Mouse (Mus musculus): ENCODE measurements around the gene Tmx2. TPM values are rescaled to one million over a fixed set of nuclear protein-coding genes. Genes with fewer than 3 reads are reported as not detected.

Gene Tmx2
- polyA plus RNA-seq, 2 experiments: 66.0 to 93.0 TPM

DNA sequence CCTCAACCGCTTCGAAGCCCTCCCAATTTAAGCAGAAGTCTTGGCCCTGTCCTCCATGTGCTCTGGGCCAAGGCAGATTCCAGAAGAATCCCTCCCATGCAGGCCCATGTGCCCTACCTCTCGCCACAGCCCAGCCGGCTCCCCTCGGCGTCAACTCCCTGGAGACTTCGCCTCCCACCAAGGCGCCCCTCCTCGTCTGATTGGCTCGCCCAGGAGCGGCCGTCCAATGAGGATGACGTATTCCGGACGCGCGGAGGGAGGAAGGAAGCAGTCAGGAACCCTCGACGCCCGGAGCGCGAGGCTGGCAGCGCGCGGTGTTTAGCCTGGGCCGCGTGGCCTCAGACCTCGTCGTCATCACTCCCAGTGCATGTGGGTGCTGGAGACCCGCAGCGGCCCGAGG is 20.1 kb downstream of the Tmx2 start, which contains the start of gene Btbd18:
Btbd18 (plus strand) TSS at position 274 of the 400 bp plus-strand sequence.
- TF ChIP-seq POLR2A (IDR thresholded peaks at IDR 0.05; ENCODE audit: borderline replicate concordance, extremely low read depth, insufficient read depth, insufficient read length): no peak
- ATAC-seq (ENCODE audit: low FRiP score, low read depth) (no peak), DNase-seq (ENCODE audit: low spot score) (no peak)
- Histone ChIP-seq H3K9me3 (ENCODE audit: control insufficient read depth, low read length) (no peaks in the 10 kb centered on the region), H3K36me3 (ENCODE audit: control insufficient read depth, insufficient read depth, low read length) (no peaks in the 10 kb centered on the region), H3K4me3 (replicated peaks; ENCODE audit: low read length) (no peak within 1 kb of the TSS), H3K27ac (replicated peaks; ENCODE audit: low read depth, low read length) (no peak within 1 kb of the TSS), H3K9ac (ENCODE audit: low read depth, low read length, severe bottlenecking) (no peak within 1 kb of the TSS), H3K27me3 (ENCODE audit: control insufficient read depth, insufficient read depth, low read length) (no peaks in the 10 kb centered on the region), H3K4me2 (replicated peaks; ENCODE audit: low read depth, low read length, severe bottlenecking) (no peak within 1 kb of the TSS), H3K4me1 (ENCODE audit: control insufficient read depth, insufficient read depth, low read length) (no peaks in the 10 kb centered on the region)
- WGBS: 95% methylated on average over 32 of the region's 32 CpGs

DNA sequence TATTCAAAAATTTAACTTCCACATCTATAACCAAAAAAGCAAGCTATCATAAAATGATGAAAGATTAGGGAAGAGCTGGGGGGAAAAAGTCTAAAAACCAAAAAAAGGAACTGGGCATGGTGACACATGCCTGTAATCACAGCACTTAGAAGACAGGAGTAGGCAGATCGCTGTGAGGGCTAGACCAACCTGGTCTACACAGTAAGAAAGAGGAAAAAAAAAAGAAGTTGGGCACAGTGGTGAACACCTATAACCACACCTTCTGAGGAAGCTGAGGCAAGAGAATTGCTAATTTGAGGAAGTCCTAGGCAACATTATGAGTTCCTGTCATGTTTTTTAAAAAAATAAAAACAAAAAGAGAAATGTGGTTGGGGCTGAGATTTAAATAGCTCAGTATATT is 23.1 kb downstream of the Tmx2 start:
- Histone ChIP-seq H3K4me1 (ENCODE audit: control insufficient read depth, insufficient read depth, low read length) (no peaks in the 10 kb centered on the region), H3K4me2 (replicated peaks; ENCODE audit: low read depth, low read length, severe bottlenecking) (no peak overlapping the region), H3K36me3 (ENCODE audit: control insufficient read depth, insufficient read depth, low read length) (no peaks in the 10 kb centered on the region), H3K9ac (ENCODE audit: low read depth, low read length, severe bottlenecking) (no peak overlapping the region), H3K9me3 (ENCODE audit: control insufficient read depth, low read length) (no peaks in the 10 kb centered on the region), H3K27ac (replicated peaks; ENCODE audit: low read depth, low read length) (no peak overlapping the region), H3K4me3 (replicated peaks; ENCODE audit: low read length) (no peak overlapping the region), H3K27me3 (ENCODE audit: control insufficient read depth, insufficient read depth, low read length) (no peaks in the 10 kb centered on the region)
- DNase-seq (ENCODE audit: low spot score) (no peak), ATAC-seq (ENCODE audit: low FRiP score, low read depth) (no peak)
- TF ChIP-seq POLR2A (IDR thresholded peaks at IDR 0.05; ENCODE audit: borderline replicate concordance, extremely low read depth, insufficient read depth, insufficient read length): no peak
- WGBS: 61% methylated on average over 1 of the region's 1 CpGs

DNA sequence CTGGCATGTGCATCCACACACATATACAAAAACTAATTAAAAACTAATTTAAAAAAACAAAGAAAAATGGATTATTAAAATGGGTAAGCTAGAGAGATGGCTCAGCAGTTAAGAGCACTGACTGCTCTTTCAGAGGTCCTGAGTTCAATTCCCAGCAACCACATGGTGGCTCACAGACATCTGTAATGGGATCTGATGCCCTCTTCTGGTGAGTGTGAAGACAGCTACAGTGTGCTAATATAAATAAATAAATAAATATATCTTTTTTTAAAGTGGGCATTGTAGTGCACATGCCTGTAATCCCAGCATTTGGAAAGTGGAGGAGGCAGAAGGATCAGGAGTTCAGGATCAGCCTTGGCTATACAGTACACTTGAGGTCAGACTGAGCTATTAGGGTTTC is 25.6 kb downstream of the Tmx2 start:
- Histone ChIP-seq H3K4me3 (replicated peaks; ENCODE audit: low read length) (no peak overlapping the region), H3K9ac (ENCODE audit: low read depth, low read length, severe bottlenecking) (no peak overlapping the region), H3K4me2 (replicated peaks; ENCODE audit: low read depth, low read length, severe bottlenecking) (no peak overlapping the region), H3K27me3 (ENCODE audit: control insufficient read depth, insufficient read depth, low read length) (no peaks in the 10 kb centered on the region), H3K27ac (replicated peaks; ENCODE audit: low read depth, low read length) (no peak overlapping the region), H3K4me1 (ENCODE audit: control insufficient read depth, insufficient read depth, low read length) (no peaks in the 10 kb centered on the region), H3K36me3 (ENCODE audit: control insufficient read depth, insufficient read depth, low read length) (no peaks in the 10 kb centered on the region), H3K9me3 (ENCODE audit: control insufficient read depth, low read length) (no peaks in the 10 kb centered on the region)
- no peak for TF ChIP-seq POLR2A (IDR thresholded peaks at IDR 0.05; ENCODE audit: borderline replicate concordance, extremely low read depth, insufficient read depth, insufficient read length)
- ATAC-seq (ENCODE audit: low FRiP score, low read depth) (no peak), DNase-seq (ENCODE audit: low spot score) (no peak)

DNA sequence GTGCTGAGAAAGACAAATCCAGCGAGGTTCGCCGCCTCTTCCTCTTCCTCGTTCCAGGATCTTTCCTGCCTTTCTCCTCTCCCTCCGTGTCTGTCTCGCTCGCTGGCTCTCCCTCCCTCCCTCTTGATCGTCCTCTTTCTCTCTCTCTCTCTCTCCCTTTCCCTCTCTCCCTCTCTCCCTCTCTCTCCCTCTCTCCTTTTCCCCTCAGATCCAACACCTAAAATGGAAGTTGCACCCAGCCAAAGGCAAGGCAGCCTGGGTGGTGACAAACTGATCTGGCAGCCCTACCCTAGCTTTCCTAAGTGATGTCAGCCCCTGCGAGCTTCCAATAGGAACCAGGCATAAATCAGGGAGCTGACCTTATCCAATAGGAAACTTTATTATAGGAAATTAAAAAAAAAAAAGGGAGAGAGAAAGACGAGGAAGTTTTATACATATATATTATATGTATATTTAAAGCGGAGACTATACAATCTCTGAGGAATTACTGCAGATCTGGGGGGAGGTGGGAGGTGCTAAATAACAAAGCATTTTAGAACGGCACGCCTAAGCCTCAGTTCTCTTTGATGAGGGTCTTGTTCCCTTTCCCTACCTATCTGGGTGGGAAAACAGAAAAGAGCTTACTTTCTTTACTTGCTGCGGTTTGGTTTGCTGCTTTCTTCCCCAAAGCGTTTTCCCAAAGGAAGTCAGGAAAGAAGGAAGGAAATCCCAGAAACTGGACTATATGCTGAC is 28.3 kb downstream of the Tmx2 start, which contains the start of gene Ctnnd1:
Ctnnd1 (minus strand) TSS at position 302 of the 732 bp plus-strand sequence.
- 0% methylated on average over 15 of the region's 15 CpGs for WGBS
- H3K4me3 ChIP-seq (replicated peaks; ENCODE audit: low read length): peak within 1 kb of the TSS; percentile 66
- H3K4me2 ChIP-seq (replicated peaks; ENCODE audit: low read depth, low read length, severe bottlenecking): peak within 1 kb of the TSS; percentile 54
- H3K9ac ChIP-seq (ENCODE audit: low read depth, low read length, severe bottlenecking): peak within 1 kb of the TSS; percentile 89
- H3K27ac ChIP-seq (replicated peaks; ENCODE audit: low read depth, low read length): peak within 1 kb of the TSS; percentile 94
- H3K36me3 ChIP-seq (ENCODE audit: control insufficient read depth, insufficient read depth, low read length): no peaks in the 10 kb centered on the region
- DNase-seq (ENCODE audit: low spot score) (peak; percentile 95), ATAC-seq (ENCODE audit: low FRiP score, low read depth) (peak; percentile 98)
- H3K9me3 ChIP-seq (ENCODE audit: control insufficient read depth, low read length): no peaks in the 10 kb centered on the region
- H3K4me1 ChIP-seq (ENCODE audit: control insufficient read depth, insufficient read depth, low read length): peaks cover 2% of the 10 kb centered on the region
- no peaks in the 10 kb centered on the region for H3K27me3 ChIP-seq (ENCODE audit: control insufficient read depth, insufficient read depth, low read length)
- peak; percentile 97; the same call in 1 of the 2 replicates for TF ChIP-seq POLR2A (IDR thresholded peaks at IDR 0.05; ENCODE audit: borderline replicate concordance, extremely low read depth, insufficient read depth, insufficient read length)

DNA sequence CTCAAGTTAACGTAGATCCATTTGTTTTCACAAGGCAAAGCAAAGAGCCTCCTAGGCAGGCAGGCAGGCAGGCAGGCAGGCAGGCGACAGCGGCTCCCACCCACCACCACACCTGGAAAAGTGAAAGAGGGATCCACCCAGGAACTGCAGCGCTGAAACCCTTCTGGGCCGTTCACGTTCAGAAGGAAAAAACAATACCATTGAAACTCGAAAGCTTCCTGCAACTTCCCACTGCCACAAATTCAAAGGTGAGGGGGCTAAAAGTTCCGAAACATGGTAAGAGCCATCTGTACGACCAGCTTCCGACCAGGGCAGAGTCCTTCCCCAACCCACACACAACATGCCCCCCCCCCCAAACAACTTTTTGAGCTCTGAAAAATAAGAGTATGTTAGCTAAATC is 29.3 kb downstream of the Tmx2 start:
- Histone ChIP-seq H3K9ac (ENCODE audit: low read depth, low read length, severe bottlenecking) (peak overlapping the region; percentile 89), H3K36me3 (ENCODE audit: control insufficient read depth, insufficient read depth, low read length) (no peaks in the 10 kb centered on the region), H3K4me1 (ENCODE audit: control insufficient read depth, insufficient read depth, low read length) (peaks cover 2% of the 10 kb centered on the region), H3K4me2 (replicated peaks; ENCODE audit: low read depth, low read length, severe bottlenecking) (peak overlapping the region; percentile 53), H3K27ac (replicated peaks; ENCODE audit: low read depth, low read length) (peak overlapping the region; percentile 94), H3K27me3 (ENCODE audit: control insufficient read depth, insufficient read depth, low read length) (no peaks in the 10 kb centered on the region), H3K9me3 (ENCODE audit: control insufficient read depth, low read length) (no peaks in the 10 kb centered on the region), H3K4me3 (replicated peaks; ENCODE audit: low read length) (peak overlapping the region; percentile 66)
- peak; percentile 10 for DNase-seq (ENCODE audit: low spot score)
- 0% methylated on average over 10 of the region's 10 CpGs for WGBS
- no peak for ATAC-seq (ENCODE audit: low FRiP score, low read depth)
- no peak for TF ChIP-seq POLR2A (IDR thresholded peaks at IDR 0.05; ENCODE audit: borderline replicate concordance, extremely low read depth, insufficient read depth, insufficient read length)

All from limb, embryonic 14.5 days (tissue).